Comparison of ENCODE assay signal across 9 mouse cellular contexts in the genomic region with DNA sequence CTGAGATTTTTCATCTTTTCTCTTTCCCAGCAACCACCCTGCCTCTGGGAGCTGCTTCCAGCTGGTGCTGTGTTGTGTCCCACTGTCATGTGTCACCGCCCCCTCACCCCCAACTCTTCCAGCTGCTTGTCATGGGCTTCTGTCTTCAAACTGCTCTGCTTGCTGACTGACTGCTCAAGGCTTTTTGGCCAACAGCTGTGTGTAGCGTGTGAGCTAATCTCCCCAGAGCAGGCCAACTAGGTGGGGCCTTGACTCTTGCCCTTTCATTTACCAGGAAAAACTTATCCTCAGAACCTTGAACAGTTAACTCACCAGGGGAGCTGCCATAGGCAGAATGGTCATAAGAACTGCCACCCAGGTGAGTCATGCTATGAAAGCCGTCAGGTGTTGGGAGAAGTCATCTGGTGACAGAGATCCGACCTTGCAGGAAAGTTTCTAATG. TPM values are rescaled to one million over a fixed set of nuclear protein-coding genes. Genes with fewer than 3 reads are reported as not detected.
A peak's percentile ranks its signal among the peaks of the same experiment; 100 is the strongest.
DNase-seq lines count a peak whose midpoint lies in the region; ATAC-seq lines count a peak whose summit lies in the region.
"Had no signal": no experiment of that assay in that cellular context is flagged by ENCODE, and none has a peak within 500 bp of the region (broad histone marks: within the 10 kb centered on the region; RNA-seq: fewer than 3 reads in every experiment).

No protein-coding gene starts in this region.

- H3K27ac ChIP-seq in midbrain, embryonic 11.5 days (ENCODE audit: low read depth, low read length), result no peak overlapping the region; the same call in 1 of the 2 replicates
- H3K27ac ChIP-seq in midbrain, embryonic 13.5 days, result no peak overlapping the region
- peak overlapping the region; percentile 74 for H3K27ac ChIP-seq in liver, embryonic 15.5 days (replicated peaks)
- no peak overlapping the region for H3K27ac ChIP-seq in midbrain, embryonic 15.5 days
- H3K27ac ChIP-seq: heart, adult 2 months had no signal

- no peak for ATAC-seq in midbrain, embryonic 11.5 days (ENCODE audit: low FRiP score)
- no peak for ATAC-seq in midbrain, embryonic 13.5 days
- ATAC-seq in liver, embryonic 15.5 days (ENCODE audit: insufficient read depth), result peak; percentile 86
- ATAC-seq in midbrain, embryonic 15.5 days (replicated peaks), result no peak

- no peak overlapping the region for H3K4me3 ChIP-seq in midbrain, embryonic 11.5 days (ENCODE audit: low read depth, low read length)
- no peak overlapping the region for H3K4me3 ChIP-seq in midbrain, embryonic 13.5 days (replicated peaks)
- no peak overlapping the region for H3K4me3 ChIP-seq in liver, embryonic 15.5 days (replicated peaks)
- no peak overlapping the region for H3K4me3 ChIP-seq in midbrain, embryonic 15.5 days
- H3K4me3 ChIP-seq: heart, adult 2 months had no signal

- peak; percentile 1 to 2 for DNase-seq in cerebellum, postnatal 25 days
- no peak for DNase-seq in cerebellum, adult 9-11 months
- peak; percentile 84 for DNase-seq in midbrain, embryonic 11.5 days (ENCODE audit: low spot score, missing footprints)
- peak; percentile 42 to 51 for DNase-seq in heart, postnatal 14 days
- DNase-seq in Muller cell, postnatal 12 days (ENCODE audit: inconsistent ontology term), result no peak

- no peaks in the 10 kb centered on the region for H3K27me3 ChIP-seq in midbrain, embryonic 11.5 days (ENCODE audit: control insufficient read depth, insufficient read depth, low read length)
- no peaks in the 10 kb centered on the region for H3K27me3 ChIP-seq in midbrain, embryonic 13.5 days
- H3K27me3 ChIP-seq in liver, embryonic 15.5 days, result no peaks in the 10 kb centered on the region
- no peaks in the 10 kb centered on the region for H3K27me3 ChIP-seq in midbrain, embryonic 15.5 days (replicated peaks)

- no peak overlapping the region for H3K9ac ChIP-seq in midbrain, embryonic 11.5 days (ENCODE audit: low read length)
- no peak overlapping the region for H3K9ac ChIP-seq in midbrain, embryonic 13.5 days (replicated peaks)
- H3K9ac ChIP-seq in liver, embryonic 15.5 days, result no peak overlapping the region
- no peak overlapping the region for H3K9ac ChIP-seq in midbrain, embryonic 15.5 days

- intact Hi-C loops in heart, postnatal 14 days (cut with DNase I), result no loop called here

- no peaks in the 10 kb centered on the region for H3K9me3 ChIP-seq in midbrain, embryonic 11.5 days (ENCODE audit: control insufficient read depth, low read length)
- no peaks in the 10 kb centered on the region for H3K9me3 ChIP-seq in midbrain, embryonic 13.5 days
- H3K9me3 ChIP-seq in liver, embryonic 15.5 days (replicated peaks), result no peaks in the 10 kb centered on the region
- no peaks in the 10 kb centered on the region for H3K9me3 ChIP-seq in midbrain, embryonic 15.5 days

- H3K4me1 ChIP-seq in midbrain, embryonic 11.5 days (ENCODE audit: control insufficient read depth, insufficient read depth, low read length), result no peaks in the 10 kb centered on the region; the same call in 1 of the 2 replicates
- peaks cover 4% of the 10 kb centered on the region; the same call in 1 of the 2 replicates for H3K4me1 ChIP-seq in midbrain, embryonic 13.5 days (replicated peaks)
- peaks cover 36% of the 10 kb centered on the region for H3K4me1 ChIP-seq in liver, embryonic 15.5 days (replicated peaks)
- no peaks in the 10 kb centered on the region for H3K4me1 ChIP-seq in midbrain, embryonic 15.5 days

- no peak overlapping the region for H3K4me2 ChIP-seq in midbrain, embryonic 11.5 days
- no peak overlapping the region for H3K4me2 ChIP-seq in midbrain, embryonic 13.5 days (replicated peaks)
- peak overlapping the region; percentile 55 for H3K4me2 ChIP-seq in liver, embryonic 15.5 days
- H3K4me2 ChIP-seq in midbrain, embryonic 15.5 days, result no peak overlapping the region

- H3K36me3 ChIP-seq in midbrain, embryonic 11.5 days (ENCODE audit: control insufficient read depth, insufficient read depth, low read length), result no peaks in the 10 kb centered on the region
- H3K36me3 ChIP-seq in midbrain, embryonic 13.5 days, result no peaks in the 10 kb centered on the region
- H3K36me3 ChIP-seq in liver, embryonic 15.5 days (replicated peaks), result no peaks in the 10 kb centered on the region
- H3K36me3 ChIP-seq in midbrain, embryonic 15.5 days (replicated peaks), result no peaks in the 10 kb centered on the region

- WGBS in midbrain, embryonic 11.5 days, result 79% methylated on average over 4 of the region's 4 CpGs
- WGBS in midbrain, embryonic 13.5 days, result 86% methylated on average over 4 of the region's 4 CpGs
- WGBS in liver, embryonic 15.5 days (ENCODE audit: insufficient replicate concordance), result 34% methylated on average over 4 of the region's 4 CpGs
- WGBS in midbrain, embryonic 15.5 days, result 77% methylated on average over 4 of the region's 4 CpGs

RNA-seq across cellular contexts. Expression of a gene that starts 51.8 kb away (rescaled TPM):
- polyA plus RNA-seq in midbrain, embryonic 11.5 days (2014; fragmentation: Nextera tagmentation; extraction: Ambion mirVana), result 9.4 and 11.2 TPM in 2 replicates
- 4.0 and 4.5 TPM in 2 replicates for polyA plus RNA-seq in midbrain, embryonic 13.5 days (2015; fragmentation: Nextera tagmentation; extraction: Ambion mirVana)
- total RNA-seq in heart, postnatal 14 days (2021), result 10 to 100 TPM; 24.5 to 25.5 TPM
- polyA plus RNA-seq in liver, embryonic 15.5 days (2015; fragmentation: Nextera tagmentation; extraction: Ambion mirVana), result 1.1 and 1.3 TPM in 2 replicates
- polyA plus RNA-seq in midbrain, embryonic 15.5 days (2015; fragmentation: Nextera tagmentation; extraction: Ambion mirVana), result 4.3 and 4.8 TPM in 2 replicates

RNA-seq across cellular contexts. Expression of a gene that starts 56.8 kb away (rescaled TPM):
- 15.0 and 19.8 TPM in 2 replicates for polyA plus RNA-seq in midbrain, embryonic 11.5 days (2014; fragmentation: Nextera tagmentation; extraction: Ambion mirVana)
- 10.6 and 11.2 TPM in 2 replicates for polyA plus RNA-seq in midbrain, embryonic 13.5 days (2015; fragmentation: Nextera tagmentation; extraction: Ambion mirVana)
- 10 to 100 TPM; 18.5 to 19.8 TPM for total RNA-seq in heart, postnatal 14 days (2021)
- 2.4 TPM in 2 replicates for polyA plus RNA-seq in liver, embryonic 15.5 days (2015; fragmentation: Nextera tagmentation; extraction: Ambion mirVana)
- 28.3 and 31.8 TPM in 2 replicates for polyA plus RNA-seq in midbrain, embryonic 15.5 days (2015; fragmentation: Nextera tagmentation; extraction: Ambion mirVana)

Comparison
In these comparisons a context has a peak if more than half of its experiments do, and no peak if none do; other contexts are left out.
1. DNase-seq: peak in cerebellum, postnatal 25 days (2 of 2), midbrain, embryonic 11.5 days (single experiment) and heart, postnatal 14 days (2 of 2); none in cerebellum, adult 9-11 months (single experiment) and Muller cell, postnatal 12 days (single experiment).